In the genomic region with DNA sequence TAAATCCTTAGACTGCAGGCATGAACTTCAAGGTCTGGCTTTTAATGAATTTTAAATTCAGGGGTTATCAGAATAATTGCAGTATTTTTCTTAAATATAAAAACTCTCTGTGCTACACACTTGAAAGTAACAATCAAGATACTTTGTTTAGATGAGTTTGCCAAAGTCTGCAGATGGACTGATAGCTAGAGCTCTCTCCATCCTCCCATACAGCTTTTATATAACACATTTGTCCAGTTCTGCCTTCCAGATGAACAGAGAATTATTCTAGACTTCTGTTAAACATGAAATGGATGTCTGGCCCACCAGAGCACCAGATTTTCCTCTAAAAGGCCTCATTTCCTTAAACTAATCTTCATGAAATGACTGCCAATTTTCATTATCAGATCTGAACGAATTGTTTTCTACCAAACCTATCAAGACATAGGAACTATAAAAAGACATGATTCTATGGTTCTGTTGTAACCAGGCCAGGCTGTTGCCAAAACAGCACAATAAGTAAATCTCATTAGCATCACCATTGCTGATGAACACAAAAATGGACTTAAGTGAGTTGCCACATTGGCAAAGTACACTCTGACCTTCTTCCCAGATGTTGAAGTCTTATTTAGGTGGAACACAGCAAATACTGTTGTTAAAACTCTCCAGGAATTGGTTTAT, we compare ENCODE assay signal across 29 mouse cellular contexts.
DNase-seq lines count a peak whose midpoint lies in the region; ATAC-seq and TF ChIP-seq lines count a peak whose summit lies in the region.
"Had no signal": no experiment of that assay in that cellular context is flagged by ENCODE, and none has a peak within 500 bp of the region (broad histone marks: within the 10 kb centered on the region; RNA-seq: fewer than 3 reads in every experiment).

No protein-coding gene starts in this region.

- peak overlapping the region; percentile 52 for H3K27ac ChIP-seq in heart, adult 2 months
- no peak overlapping the region for H3K27ac ChIP-seq in midbrain, embryonic 11.5 days (ENCODE audit: low read depth, low read length)
- H3K27ac ChIP-seq: heart, embryonic 15.5 days; intestine, embryonic 15.5 days; limb, embryonic 10.5 days; limb, embryonic 15.5 days; liver, embryonic 13.5 days; midbrain, embryonic 12.5 days; neural tube, embryonic 12.5 days had no signal

- H3K4me2 ChIP-seq in midbrain, embryonic 11.5 days = no peak overlapping the region
- H3K4me2 ChIP-seq: heart, embryonic 15.5 days; intestine, embryonic 15.5 days; limb, embryonic 15.5 days; liver, embryonic 13.5 days; midbrain, embryonic 12.5 days; neural tube, embryonic 12.5 days had no signal

- H3K27me3 ChIP-seq in heart, adult 2 months (ENCODE audit: control insufficient read depth, insufficient read depth, low read length) = no peaks in the 10 kb centered on the region
- H3K27me3 ChIP-seq in midbrain, embryonic 11.5 days (ENCODE audit: control insufficient read depth, insufficient read depth, low read length) = no peaks in the 10 kb centered on the region
- H3K27me3 ChIP-seq: heart, embryonic 15.5 days; intestine, embryonic 15.5 days; limb, embryonic 15.5 days; liver, embryonic 13.5 days; midbrain, embryonic 12.5 days; neural tube, embryonic 12.5 days had no signal

- no peak overlapping the region for H3K4me3 ChIP-seq in heart, adult 2 months
- no peak overlapping the region for H3K4me3 ChIP-seq in midbrain, embryonic 11.5 days (ENCODE audit: low read depth, low read length)
- H3K4me3 ChIP-seq: erythroblast, embryonic 14.5 days; heart, embryonic 15.5 days; intestine, embryonic 15.5 days; limb, embryonic 10.5 days; limb, embryonic 15.5 days; liver, embryonic 13.5 days; midbrain, embryonic 12.5 days; myocyte; neural tube, embryonic 12.5 days had no signal

- no peak for TF ChIP-seq EP300 in heart, adult 2 months (IDR thresholded peaks at IDR 0.05; ENCODE audit: insufficient read depth, low read depth, low read length)

- DNase-seq in heart, adult 2 months = peak in 1 of 2 experiments; percentile 7
- no peak for DNase-seq in heart, postnatal 14 days
- peak; percentile 1 for DNase-seq in layer of hippocampus, adult 9-10 months (ENCODE audit: low spot score)
- no peak for DNase-seq in layer of hippocampus, postnatal 36 days
- peak; percentile 20 for DNase-seq in brain, adult 2 months (ENCODE audit: low read depth, low spot score)
- peak; percentile 4 for DNase-seq in telencephalon, adult 2 months (ENCODE audit: low read depth, low spot score)
- no peak for DNase-seq in midbrain, embryonic 11.5 days (ENCODE audit: low spot score, missing footprints)
- DNase-seq: adrenal gland, postnatal 25 days; cerebellum, adult 2 months; cerebellum, postnatal 14 days; gastrocnemius, postnatal 14 days; kidney, adult 2 months; kidney, postnatal 36 days; liver, embryonic 13.5 days; lung, adult 18-20 months; lung, postnatal 36 days; right cerebral cortex, adult 18-20 months; thymus, postnatal 4 days had no signal

- H3K79me2 ChIP-seq in heart, adult 2 months (replicated peaks; ENCODE audit: control insufficient read depth, insufficient read depth, low read length) = no peaks in the 10 kb centered on the region

- no peak for TF ChIP-seq CTCF in heart, adult 2 months (IDR thresholded peaks at IDR 0.05)

- no peaks in the 10 kb centered on the region; the same call in 1 of the 2 replicates for H3K4me1 ChIP-seq in heart, adult 2 months (ENCODE audit: control insufficient read depth, insufficient read depth, low read length)
- H3K4me1 ChIP-seq in midbrain, embryonic 11.5 days (ENCODE audit: control insufficient read depth, insufficient read depth, low read length) = no peaks in the 10 kb centered on the region; the same call in 1 of the 2 replicates
- H3K4me1 ChIP-seq: heart, embryonic 15.5 days; intestine, embryonic 15.5 days; limb, embryonic 10.5 days; limb, embryonic 15.5 days; liver, embryonic 13.5 days; midbrain, embryonic 12.5 days; neural tube, embryonic 12.5 days had no signal

- ATAC-seq in midbrain, embryonic 11.5 days (ENCODE audit: low FRiP score) = no peak
- ATAC-seq: CD4-positive, CD25-positive, alpha-beta regulatory T cell, adult 4 months; forebrain, embryonic 16.5 days; hindbrain, embryonic 16.5 days; intestine, embryonic 15.5 days had no signal

- no peak overlapping the region for H3K9ac ChIP-seq in heart, adult 2 months (ENCODE audit: low read depth, low read length)
- H3K9ac ChIP-seq in midbrain, embryonic 11.5 days (ENCODE audit: low read length) = no peak overlapping the region
- H3K9ac ChIP-seq: heart, embryonic 15.5 days; intestine, embryonic 15.5 days; limb, embryonic 15.5 days; liver, embryonic 13.5 days; midbrain, embryonic 12.5 days; neural tube, embryonic 12.5 days had no signal

- TF ChIP-seq POLR2A in heart, adult 2 months (IDR thresholded peaks at IDR 0.05; ENCODE audit: insufficient read depth, low read depth, low read length) = no peak

- no peaks in the 10 kb centered on the region for H3K9me3 ChIP-seq in midbrain, embryonic 11.5 days (ENCODE audit: control insufficient read depth, low read length)
- H3K9me3 ChIP-seq: heart, embryonic 15.5 days; intestine, embryonic 15.5 days; limb, embryonic 10.5 days; limb, embryonic 15.5 days; liver, embryonic 13.5 days; midbrain, embryonic 12.5 days; neural tube, embryonic 12.5 days had no signal

- intact Hi-C loops in heart, adult 2 months (cut with DNase I) = loop anchor here (5.0 to 10.0 kb wide), 4 partner anchors 135 to 407 kb away; a partner anchor contains a TSS
- intact Hi-C loops in heart, postnatal 14 days (cut with DNase I) = no loop called here

- H3K36me3 ChIP-seq in heart, adult 2 months (ENCODE audit: control insufficient read depth, insufficient read depth, low read length) = no peaks in the 10 kb centered on the region; the same call in none of the 2 replicates
- H3K36me3 ChIP-seq in midbrain, embryonic 11.5 days (ENCODE audit: control insufficient read depth, insufficient read depth, low read length) = no peaks in the 10 kb centered on the region
- H3K36me3 ChIP-seq: heart, embryonic 15.5 days; intestine, embryonic 15.5 days; limb, embryonic 10.5 days; limb, embryonic 15.5 days; liver, embryonic 13.5 days; midbrain, embryonic 12.5 days; neural tube, embryonic 12.5 days had no signal

- WGBS in heart, adult 2 months = 26% methylated on average over 1 of the region's 1 CpGs
- 85% methylated on average over 1 of the region's 1 CpGs for WGBS in midbrain, embryonic 11.5 days

Comparison
In these comparisons a context has a peak if more than half of its experiments do, and no peak if none do; other contexts are left out.
1. DNase-seq: peak in layer of hippocampus, adult 9-10 months (single experiment), brain, adult 2 months (single experiment) and telencephalon, adult 2 months (single experiment); none in heart, postnatal 14 days (0 of 2), layer of hippocampus, postnatal 36 days (0 of 2) and midbrain, embryonic 11.5 days (single experiment).